In the genomic region with DNA sequence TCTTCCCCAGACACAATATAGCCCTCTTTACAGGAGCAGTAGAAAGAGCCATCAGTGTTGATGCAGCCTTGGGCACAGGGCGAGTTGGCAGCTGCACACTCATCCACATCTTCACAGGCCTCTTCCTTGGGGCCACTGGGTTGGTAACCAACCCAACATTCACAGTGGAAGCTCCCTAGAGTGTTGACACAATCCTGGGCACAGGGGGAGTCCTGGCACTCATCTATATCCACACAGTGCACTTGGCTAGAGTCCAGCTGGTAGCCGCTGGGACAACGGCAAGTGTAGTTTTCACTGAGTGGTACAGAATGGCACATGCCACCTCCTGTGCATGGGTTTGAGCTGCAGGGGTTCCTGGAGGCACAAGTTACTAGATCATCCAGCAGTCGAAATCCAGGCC, we compare ENCODE assay signal across 9 mouse cellular contexts. TPM values are rescaled to one million over a fixed set of nuclear protein-coding genes. Genes with fewer than 3 reads are reported as not detected.
DNase-seq lines count a peak whose midpoint lies in the region; ATAC-seq and TF ChIP-seq lines count a peak whose summit lies in the region.
"Had no signal": no experiment of that assay in that cellular context is flagged by ENCODE, and none has a peak within 500 bp of the region (broad histone marks: within the 10 kb centered on the region; RNA-seq: fewer than 3 reads in every experiment).

No protein-coding gene starts in this region.

- no peaks in the 10 kb centered on the region for H3K36me3 ChIP-seq in forebrain, postnatal 0 days (ENCODE audit: insufficient read depth)
- no peaks in the 10 kb centered on the region for H3K36me3 ChIP-seq in forebrain, embryonic 15.5 days
- H3K36me3 ChIP-seq in liver, embryonic 16.5 days (ENCODE audit: control insufficient read depth, insufficient read depth) = no peaks in the 10 kb centered on the region

- H3K27ac ChIP-seq in forebrain, postnatal 0 days (ENCODE audit: low read depth, low read length) = no peak overlapping the region
- H3K27ac ChIP-seq in forebrain, embryonic 15.5 days (replicated peaks) = no peak overlapping the region
- H3K27ac ChIP-seq in brown adipose tissue, adult 24 weeks (replicated peaks; ENCODE audit: low read depth, low read length) = peak overlapping the region; percentile 98
- no peak overlapping the region for H3K27ac ChIP-seq in liver, embryonic 16.5 days (ENCODE audit: low read length)

- no peaks in the 10 kb centered on the region for H3K9me3 ChIP-seq in forebrain, postnatal 0 days (ENCODE audit: low read length)
- no peaks in the 10 kb centered on the region for H3K9me3 ChIP-seq in forebrain, embryonic 15.5 days
- H3K9me3 ChIP-seq in liver, embryonic 16.5 days (replicated peaks; ENCODE audit: control insufficient read depth, low read length) = no peaks in the 10 kb centered on the region

- H3K9ac ChIP-seq in forebrain, postnatal 0 days = no peak overlapping the region
- H3K9ac ChIP-seq in forebrain, embryonic 15.5 days (replicated peaks) = no peak overlapping the region
- no peak overlapping the region for H3K9ac ChIP-seq in liver, embryonic 16.5 days (ENCODE audit: low read depth, low read length)

- no peak; the same call in 1 of the 2 replicates for ATAC-seq in forebrain, postnatal 0 days
- no peak for ATAC-seq in forebrain, embryonic 15.5 days (replicated peaks)
- ATAC-seq in liver, embryonic 16.5 days (ENCODE audit: low read depth) = no peak
- ATAC-seq in inflammation-experienced regulatory T-cells, adult 6 months = no peak

- WGBS in forebrain, postnatal 0 days = 57% methylated on average over 4 of the region's 4 CpGs
- WGBS in forebrain, embryonic 15.5 days = 72% methylated on average over 4 of the region's 4 CpGs
- 39% methylated on average over 4 of the region's 4 CpGs for WGBS in liver, embryonic 16.5 days (ENCODE audit: insufficient replicate concordance)

- no peak for TF ChIP-seq CTCF in forebrain, postnatal 0 days (IDR thresholded peaks at IDR 0.05; ENCODE audit: low read depth)

- H3K27me3 ChIP-seq in forebrain, postnatal 0 days (ENCODE audit: insufficient read depth, low read length) = no peaks in the 10 kb centered on the region
- no peaks in the 10 kb centered on the region for H3K27me3 ChIP-seq in forebrain, embryonic 15.5 days
- H3K27me3 ChIP-seq in liver, embryonic 16.5 days (ENCODE audit: control insufficient read depth, insufficient read depth, low read depth, low read length) = no peaks in the 10 kb centered on the region

- no peaks in the 10 kb centered on the region for H3K4me1 ChIP-seq in forebrain, postnatal 0 days (ENCODE audit: insufficient read depth)
- no peaks in the 10 kb centered on the region for H3K4me1 ChIP-seq in forebrain, embryonic 15.5 days
- peaks cover 8% of the 10 kb centered on the region for H3K4me1 ChIP-seq in brown adipose tissue, adult 24 weeks (ENCODE audit: control insufficient read depth, insufficient read depth, insufficient read length, low read length)
- no peaks in the 10 kb centered on the region for H3K4me1 ChIP-seq in liver, embryonic 16.5 days (ENCODE audit: control insufficient read depth, low read depth, low read length)

- H3K4me2 ChIP-seq in forebrain, postnatal 0 days (ENCODE audit: low read depth) = 0 out of 2 replicates have a peak overlapping the region, but pooled peaks have one; percentile 3
- no peak overlapping the region for H3K4me2 ChIP-seq in forebrain, embryonic 15.5 days (replicated peaks)
- H3K4me2 ChIP-seq in liver, embryonic 16.5 days (ENCODE audit: low read depth, low read length) = no peak overlapping the region; the same call in 1 of the 2 replicates

- DNase-seq in forebrain, postnatal 0 days = no peak
- DNase-seq in heart, postnatal 4 days = peak; percentile 14
- no peak for DNase-seq in ovary, postnatal 36 days (ENCODE audit: low spot score)
- DNase-seq in adrenal gland, postnatal 4 days (ENCODE audit: low spot score in 2 of 2) = no peak

- no peak overlapping the region for H3K4me3 ChIP-seq in forebrain, postnatal 0 days (ENCODE audit: low read depth, low read length)
- no peak overlapping the region for H3K4me3 ChIP-seq in forebrain, embryonic 15.5 days
- H3K4me3 ChIP-seq in brown adipose tissue, adult 24 weeks (ENCODE audit: insufficient read depth, low read depth, low read length) = peak overlapping the region; percentile 78
- H3K4me3 ChIP-seq in liver, embryonic 16.5 days (ENCODE audit: low read depth, low read length) = peak overlapping the region; percentile 38
- H3K4me3 ChIP-seq: myocyte had no signal

RNA-seq across cellular contexts. Expression of a gene that starts 1.2 kb away (rescaled TPM):
- 15.2 and 22.4 TPM in 2 replicates for total RNA-seq in forebrain, postnatal 0 days (2014; rRNA removed)
- 4.0 and 4.5 TPM in 2 replicates for polyA plus RNA-seq in forebrain, postnatal 0 days (2015; fragmentation: Nextera tagmentation; extraction: Ambion mirVana)
- 6.2 and 6.5 TPM in 2 replicates for polyA plus RNA-seq in forebrain, embryonic 15.5 days (2015; fragmentation: Nextera tagmentation; extraction: Ambion mirVana)
- 10.7 and 17.0 TPM in 2 replicates for polyA plus RNA-seq in brown adipose tissue, adult 24 weeks (2012; ENCODE audit: insufficient read depth, insufficient read length, missing spikeins)
- 100 to 1,000 TPM; 160 to 168 TPM for total RNA-seq in heart, postnatal 4 days (2021)
- polyA plus RNA-seq in liver, embryonic 16.5 days (2015; fragmentation: Nextera tagmentation; extraction: Ambion mirVana) = 2.5 and 2.6 TPM in 2 replicates
- polyA plus RNA-seq in inflammation-experienced regulatory T-cells, adult 6 months (2017; shearing (Covaris generic)) = under 1 TPM in 2 of 3 experiments, not detected in 1; 0.08 to 0.13 TPM
- total RNA-seq in adrenal gland, postnatal 4 days (2021) = 10 to 100 TPM; 65.8 to 67.5 TPM

RNA-seq across cellular contexts. Expression of a gene that starts 34.2 kb away (rescaled TPM):
- 16.2 and 24.2 TPM in 2 replicates for total RNA-seq in forebrain, postnatal 0 days (2014; rRNA removed)
- 9.6 and 11.1 TPM in 2 replicates for polyA plus RNA-seq in forebrain, postnatal 0 days (2015; fragmentation: Nextera tagmentation; extraction: Ambion mirVana)
- polyA plus RNA-seq in forebrain, embryonic 15.5 days (2015; fragmentation: Nextera tagmentation; extraction: Ambion mirVana) = 5.0 and 5.3 TPM in 2 replicates
- polyA plus RNA-seq in brown adipose tissue, adult 24 weeks (2012; ENCODE audit: insufficient read depth, insufficient read length, missing spikeins) = 12.8 and 14.6 TPM in 2 replicates
- total RNA-seq in heart, postnatal 4 days (2021) = 10 to 100 TPM; 37.2 to 41.4 TPM
- polyA plus RNA-seq in liver, embryonic 16.5 days (2015; fragmentation: Nextera tagmentation; extraction: Ambion mirVana) = 1.5 and 1.7 TPM in 2 replicates
- under 1 TPM in 1 of 3 experiments, not detected in 2; 0.24 TPM for polyA plus RNA-seq in inflammation-experienced regulatory T-cells, adult 6 months (2017; shearing (Covaris generic))
- total RNA-seq in adrenal gland, postnatal 4 days (2021) = 10 to 100 TPM; 22.9 to 25.2 TPM

RNA-seq across cellular contexts. Expression of a gene that starts 47.0 kb away (rescaled TPM):
- 10.7 and 12.1 TPM in 2 replicates for total RNA-seq in forebrain, postnatal 0 days (2014; rRNA removed)
- polyA plus RNA-seq in forebrain, postnatal 0 days (2015; fragmentation: Nextera tagmentation; extraction: Ambion mirVana) = 1.9 and 2.8 TPM in 2 replicates
- 1.2 and 1.5 TPM in 2 replicates for polyA plus RNA-seq in forebrain, embryonic 15.5 days (2015; fragmentation: Nextera tagmentation; extraction: Ambion mirVana)
- not detected in 2 replicates for polyA plus RNA-seq in brown adipose tissue, adult 24 weeks (2012; ENCODE audit: insufficient read depth, insufficient read length, missing spikeins)
- under 1 TPM; 0.79 to 0.81 TPM for total RNA-seq in heart, postnatal 4 days (2021)
- not detected in 2 replicates for polyA plus RNA-seq in liver, embryonic 16.5 days (2015; fragmentation: Nextera tagmentation; extraction: Ambion mirVana)
- not detected for polyA plus RNA-seq in inflammation-experienced regulatory T-cells, adult 6 months (2017; shearing (Covaris generic))
- under 1 TPM; 0.62 to 0.71 TPM for total RNA-seq in adrenal gland, postnatal 4 days (2021)
- polyA plus RNA-seq: myocyte had no signal

Comparison
In these comparisons a context has a peak if more than half of its experiments do, and no peak if none do; other contexts are left out.
1. H3K4me3 ChIP-seq: peak in brown adipose tissue, adult 24 weeks (single experiment) and liver, embryonic 16.5 days (single experiment); none in forebrain, postnatal 0 days (single experiment) and forebrain, embryonic 15.5 days (single experiment).